Mouse (Mus musculus) embryonic fibroblast, embryonic 13.5 days (primary cell): ENCODE results near the gene Gnpat. TPM values are rescaled to one million over a fixed set of nuclear protein-coding genes. Genes with fewer than 3 reads are reported as not detected.
A peak's percentile ranks its signal among the peaks of the same experiment; 100 is the strongest.
"Not testable (repeated sequence)": the region's sequence is repeated elsewhere in the genome, so short reads cannot be mapped to it uniquely, and the experiment has no call there.

Experiments
- H3K27ac ChIP-seq: 2 replicates; pipeline ENCODE4 v1.5.1; 2012; ENCODE audit warnings: low read length, control low read depth, inconsistent platforms; ENCODE audit not compliant: insufficient read depth
- H3K4me1 ChIP-seq: 2 replicates; pipeline ENCODE4 v1.6.1; 2011; ENCODE audit warnings: low read length; ENCODE audit not compliant: control insufficient read depth, insufficient read depth
- H3K4me3 ChIP-seq: 2 replicates; pipeline ENCODE4 v1.5.1; 2011; ENCODE audit warnings: mild to moderate bottlenecking, control low read depth, low read length; ENCODE audit not compliant: insufficient read depth
- CTCF ChIP-seq: IDR thresholded peaks from 2 replicates; pipeline ENCODE4 v1.5.1; 2011; ENCODE audit warnings: mild to moderate bottlenecking, control low read depth, low read length, moderate library complexity, borderline replicate concordance; ENCODE audit not compliant: insufficient read depth
- POLR2A ChIP-seq: IDR thresholded peaks from 2 replicates; pipeline ENCODE4 v1.6.1; 2011; ENCODE audit warnings: low read depth, mild to moderate bottlenecking, control low read depth, low read length, moderate library complexity
- polyA plus RNA-seq: library from polyadenylated mRNA; stranded (reverse); fragments of >200 nt; gene quantifications from 2 replicates; pipeline ENCODE4 v1.2.4, GENCODE M21; 2011; ENCODE audit warnings: low read depth; ENCODE audit not compliant: missing spikeins, insufficient read length

Gnpat gene
- polyA plus RNA-seq, 1 experiment = 62.2 TPM

GRCm38 (mm10) chr8:124841775-124842174, 21.1 kb upstream of the Gnpat start:
- H3K27ac ChIP-seq = no peak overlapping the region
- no peak for TF ChIP-seq CTCF
- TF ChIP-seq POLR2A = no peak
- H3K4me1 ChIP-seq = no peaks in the 10 kb centered on the region
- no peak overlapping the region for H3K4me3 ChIP-seq

- not testable (repeated sequence) for H3K4me1 ChIP-seq, H3K4me3 ChIP-seq, H3K27ac ChIP-seq
Observed at GRCm38 (mm10) chr8:124842929-124843328, 19.9 kb upstream of the Gnpat start.

- Histone ChIP-seq H3K27ac (no peak overlapping the region), H3K4me1 (no peaks in the 10 kb centered on the region), H3K4me3 (no peak overlapping the region)
- TF ChIP-seq CTCF (no peak), POLR2A (no peak)
Observed at GRCm38 (mm10) chr8:124845131-124845530, 17.7 kb upstream of the Gnpat start.

- TF ChIP-seq CTCF = no peak
- H3K4me3 ChIP-seq = no peak overlapping the region
- H3K27ac ChIP-seq = no peak overlapping the region
- no peaks in the 10 kb centered on the region for H3K4me1 ChIP-seq
Observed at GRCm38 (mm10) chr8:124845573-124845972, 17.3 kb upstream of the Gnpat start.

GRCm38 (mm10) chr8:124853511-124853910, 9.3 kb upstream of the Gnpat start:
- no peak overlapping the region for H3K4me3 ChIP-seq
- no peak for TF ChIP-seq POLR2A
- TF ChIP-seq CTCF = no peak
- H3K27ac ChIP-seq = no peak overlapping the region
- no peaks in the 10 kb centered on the region for H3K4me1 ChIP-seq

GRCm38 (mm10) chr8:124859466-124859865, 3.4 kb upstream of the Gnpat start:
- Histone ChIP-seq H3K4me1 (no peaks in the 10 kb centered on the region), H3K4me3 (no peak overlapping the region), H3K27ac (no peak overlapping the region)
- TF ChIP-seq POLR2A (no peak), CTCF (peak; percentile 42; the same call in 1 of the 2 replicates)

- TF ChIP-seq CTCF = no peak
- TF ChIP-seq POLR2A = no peak
- H3K4me3 ChIP-seq = no peak overlapping the region
- H3K27ac ChIP-seq = no peak overlapping the region
- H3K4me1 ChIP-seq = no peaks in the 10 kb centered on the region
Observed at GRCm38 (mm10) chr8:124860188-124860587, 2.6 kb upstream of the Gnpat start.

GRCm38 (mm10) chr8:124863163-124863677, 387 bp downstream of the Gnpat start:
- peak overlapping the region; percentile 89 for H3K4me3 ChIP-seq
- TF ChIP-seq CTCF (no peak), POLR2A (no peak)
- peak overlapping the region; percentile 32; the same call in 1 of the 2 replicates for H3K27ac ChIP-seq
- no peaks in the 10 kb centered on the region; the same call in 1 of the 2 replicates for H3K4me1 ChIP-seq

GRCm38 (mm10) chr8:124863729-124864128, 896 bp downstream of the Gnpat start:
- H3K27ac ChIP-seq = no peak overlapping the region
- H3K4me3 ChIP-seq = peak overlapping the region; percentile 89

GRCm38 (mm10) chr8:124866669-124867068, 3.8 kb downstream of the Gnpat start:
- H3K4me3 ChIP-seq = no peak overlapping the region
- no peak for TF ChIP-seq CTCF
- TF ChIP-seq POLR2A = no peak
- no peaks in the 10 kb centered on the region; the same call in 1 of the 2 replicates for H3K4me1 ChIP-seq
- no peak overlapping the region for H3K27ac ChIP-seq

More at GRCm38 (mm10) chr8:124863729-124864128, 896 bp downstream of the Gnpat start:
- no peaks in the 10 kb centered on the region; the same call in 1 of the 2 replicates for H3K4me1 ChIP-seq
- no peak for TF ChIP-seq CTCF
- TF ChIP-seq POLR2A = no peak

GRCm38 (mm10) chr8:124867126-124867525, 4.3 kb downstream of the Gnpat start:
- no peaks in the 10 kb centered on the region; the same call in 1 of the 2 replicates for H3K4me1 ChIP-seq
- H3K4me3 ChIP-seq = no peak overlapping the region
- TF ChIP-seq POLR2A = no peak
- TF ChIP-seq CTCF = no peak
- no peak overlapping the region for H3K27ac ChIP-seq
